Mouse (Mus musculus) layer of hippocampus, adult 9-11 months (tissue): ENCODE results near the gene Ncapd3.

ENCODE experiments used
- DNase-seq: peaks from one replicate; pipeline ENCODE4 v3.0.0; 2022

The Ncapd3 gene

DNA sequence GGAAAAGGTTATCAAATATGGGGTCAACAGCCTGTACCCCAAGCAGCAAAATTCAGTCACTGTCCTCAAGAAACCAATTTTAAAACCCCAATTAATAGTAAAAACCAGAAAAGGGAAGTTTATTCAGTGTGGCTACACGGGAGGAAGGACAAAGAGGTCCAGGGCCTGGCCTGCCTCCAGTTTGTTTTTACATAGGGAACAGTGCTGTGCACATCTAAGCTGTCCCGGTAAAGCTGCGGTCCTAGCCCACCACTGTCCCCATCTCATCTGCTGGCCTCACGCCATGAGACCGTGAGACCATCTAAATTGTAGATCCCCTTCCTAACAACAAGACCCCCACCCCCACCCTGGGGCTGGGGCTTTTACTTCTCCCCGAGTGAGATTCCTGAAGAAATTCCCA, 95.5 kb downstream of the Ncapd3 start:
- no peak for DNase-seq

DNA sequence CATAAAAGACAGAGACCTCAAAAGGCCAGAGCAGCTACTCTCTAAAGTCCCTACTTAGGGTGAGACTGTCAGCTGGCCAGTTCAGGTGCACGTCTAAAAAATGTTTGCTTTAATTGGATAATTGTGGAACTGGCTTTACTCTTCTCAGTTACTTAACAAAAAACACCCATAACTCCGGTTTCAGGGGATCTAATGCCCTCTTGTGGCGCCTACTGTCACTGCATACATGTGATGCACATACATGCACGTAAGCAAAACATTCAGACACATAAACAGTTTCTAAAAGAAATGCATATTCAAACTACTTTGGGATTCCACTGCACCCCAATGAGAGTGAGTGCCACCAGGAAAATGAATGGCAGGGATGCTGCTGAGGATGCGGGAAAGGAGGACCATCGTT, 96.6 kb downstream of the Ncapd3 start:
- no peak for DNase-seq

DNA sequence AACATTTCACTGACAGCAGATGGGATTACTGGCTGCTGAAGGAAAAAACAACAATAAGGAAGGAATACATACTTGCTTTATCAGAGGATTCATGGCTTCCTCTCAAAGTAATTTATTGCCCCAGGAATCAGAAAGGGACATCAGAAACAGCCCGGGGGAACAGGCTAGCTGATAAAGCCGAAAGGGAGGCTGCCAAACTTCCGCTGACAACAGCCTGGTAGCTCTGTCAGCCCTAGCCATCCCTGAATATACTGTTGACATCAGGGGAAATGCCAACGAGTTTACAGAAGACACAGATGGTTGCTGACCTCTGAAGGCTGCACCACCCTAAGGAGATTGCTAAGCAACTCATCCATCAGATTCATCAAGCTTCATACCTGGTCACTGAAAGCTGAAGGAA, 98.7 kb downstream of the Ncapd3 start:
- DNase-seq: no peak

DNA sequence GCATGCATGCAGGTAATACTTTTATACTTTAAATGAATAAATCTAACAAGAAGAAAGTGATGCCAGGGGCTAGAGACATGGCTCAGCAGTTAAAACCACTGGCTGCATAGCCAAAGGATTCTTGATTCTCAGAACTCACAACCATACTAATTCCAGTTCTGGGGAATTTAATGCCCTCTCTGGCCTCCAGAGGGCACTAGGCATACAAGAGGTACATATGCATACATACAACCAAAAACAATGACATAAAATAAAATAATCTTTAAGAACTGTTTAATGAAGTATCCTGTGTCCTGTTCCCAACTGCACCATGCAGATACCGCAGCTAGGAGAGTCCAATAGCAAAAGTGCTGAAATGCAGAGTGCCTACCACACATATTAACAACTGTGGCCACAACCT, 104.4 kb downstream of the Ncapd3 start:
- peak; percentile 59 for DNase-seq

DNA sequence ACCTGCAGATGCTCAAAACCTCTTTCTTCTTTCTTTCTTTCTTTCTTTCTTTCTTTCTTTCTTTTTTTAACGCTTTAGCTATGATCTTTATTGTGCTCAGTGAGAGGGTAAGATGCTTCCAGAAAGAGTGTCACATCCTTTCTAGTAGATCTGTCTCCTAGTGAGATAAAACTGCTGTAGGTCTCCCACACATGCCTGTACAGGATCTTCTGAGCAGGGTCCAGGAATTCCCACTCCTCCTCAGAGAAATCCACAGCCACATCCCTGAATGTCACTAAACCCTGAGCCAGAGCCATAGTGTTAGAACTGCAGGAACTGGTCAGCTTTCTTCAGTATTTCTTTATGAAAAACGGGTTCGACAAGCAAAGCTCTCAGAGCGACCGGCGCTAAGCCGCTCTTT, 105.4 kb downstream of the Ncapd3 start:
- DNase-seq: no peak

DNA sequence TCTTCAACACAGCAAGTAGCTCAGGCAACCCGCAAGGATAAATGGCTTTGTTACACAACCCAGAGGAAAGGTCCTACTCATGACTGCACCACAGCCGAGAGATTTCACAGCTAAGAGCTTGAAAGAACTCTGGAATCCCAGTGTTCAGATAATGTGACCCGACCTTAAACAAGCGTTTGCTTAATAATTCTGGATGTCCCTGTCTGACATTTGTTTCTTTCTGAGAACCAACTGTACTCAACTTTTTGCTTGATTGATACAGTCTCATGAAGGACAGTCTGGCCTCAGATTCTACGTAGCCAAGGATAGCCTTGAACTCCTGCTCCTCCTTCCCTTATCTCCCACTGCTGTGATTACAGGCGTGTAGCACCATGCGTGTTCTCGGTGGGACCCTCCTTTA, 106.7 kb downstream of the Ncapd3 start:
- no peak for DNase-seq

DNA sequence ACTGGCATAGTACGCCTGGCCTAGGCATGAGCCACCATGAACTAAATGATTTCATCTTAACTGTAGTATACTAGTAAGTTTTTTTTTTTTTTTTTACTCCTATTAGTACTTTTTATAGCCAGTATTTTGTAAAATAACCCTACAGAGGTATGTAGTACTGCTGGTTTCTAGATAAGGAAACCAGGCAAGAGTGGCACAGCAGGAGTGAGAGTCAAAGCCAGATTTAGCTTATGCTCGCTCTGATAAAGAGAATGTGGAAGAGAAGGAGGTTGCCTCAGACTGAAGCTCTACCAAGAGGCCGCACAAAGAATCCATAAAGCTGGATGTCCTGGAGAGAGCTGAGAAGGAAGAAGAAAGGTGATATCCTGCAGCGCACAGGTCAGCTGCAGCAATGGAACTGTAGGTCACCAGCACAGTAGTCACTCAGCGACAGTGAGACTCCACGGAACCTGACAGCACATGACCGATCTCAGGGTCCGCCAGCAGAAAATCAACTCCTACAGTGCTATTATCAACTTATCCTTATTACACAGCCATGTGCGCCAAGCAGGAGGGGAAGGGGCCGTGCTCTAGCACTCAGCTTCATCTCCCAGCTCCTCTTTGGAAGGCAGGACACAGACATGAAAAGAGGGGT, 110.6 kb downstream of the Ncapd3 start:
- no peak for DNase-seq

DNA sequence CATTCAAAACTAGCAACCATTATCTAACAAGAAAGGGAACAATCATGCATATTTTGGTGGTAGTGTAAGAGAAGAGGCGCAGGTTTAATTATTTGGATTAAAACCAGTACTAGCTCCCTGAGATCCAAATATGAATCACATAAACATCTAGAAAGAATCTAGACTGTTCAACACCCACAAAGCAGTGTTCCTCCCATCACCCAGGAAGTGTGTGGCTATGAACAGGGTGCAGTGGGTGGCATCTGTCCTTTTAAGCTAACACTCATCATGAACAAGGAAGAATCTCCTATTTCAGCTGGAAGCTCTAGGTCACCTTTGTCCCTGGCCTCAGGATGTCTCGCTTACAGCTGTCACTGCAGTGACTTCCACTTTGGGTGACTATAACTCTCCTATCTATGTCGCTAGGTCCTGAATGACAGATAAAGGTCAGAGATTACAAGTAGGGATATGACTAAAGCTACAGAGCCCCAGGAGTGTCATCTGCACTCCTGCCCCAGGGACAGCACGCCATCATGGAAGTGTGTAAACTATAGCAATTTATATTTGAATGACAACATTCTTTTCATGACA, 114.4 kb downstream of the Ncapd3 start:
- no peak for DNase-seq
